Mouse (Mus musculus) heart, adult 2 months (tissue): ENCODE data around the gene Add2.

ENCODE experiments used
- CTCF ChIP-seq: fragments of 200-600 bp; IDR thresholded peaks from 2 replicates; pipeline ENCODE4 v1.8.1; 2022; ENCODE audit warnings: antibody characterized with exemption, mild to moderate bottlenecking, moderate library complexity
- EP300 ChIP-seq: fragments of 200-500 bp; IDR thresholded peaks from 2 replicates; pipeline ENCODE4 v1.6.1; 2011; ENCODE audit warnings: low read depth, low read length, control low read depth; ENCODE audit not compliant: insufficient read depth
- POLR2A ChIP-seq: fragments of 200-500 bp; IDR thresholded peaks from 2 replicates; pipeline ENCODE4 v1.6.1; 2011; ENCODE audit warnings: mild to moderate bottlenecking, low read depth, low read length, control low read depth; ENCODE audit not compliant: insufficient read depth

DNA sequence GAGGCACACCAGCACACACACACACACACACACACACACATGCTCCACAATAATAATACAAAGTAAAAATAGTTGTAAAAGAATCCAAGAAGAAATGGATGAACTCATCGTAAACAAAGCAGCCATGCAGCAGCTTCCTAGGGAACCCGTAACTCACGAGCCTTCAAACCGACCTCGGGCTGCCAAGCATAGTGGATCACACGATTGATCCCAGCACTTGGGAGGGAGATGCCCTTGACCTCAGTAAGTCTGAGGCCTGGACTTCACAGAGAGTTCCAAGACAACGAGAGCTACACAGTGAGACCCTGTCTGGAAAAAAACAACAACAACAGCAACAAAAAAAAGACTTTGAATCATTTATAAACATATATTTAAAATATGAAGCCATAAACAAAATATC is 133.1 kb downstream of the Add2 start:
- TF ChIP-seq CTCF (no peak), POLR2A (no peak), EP300 (no peak)
